Mouse (Mus musculus): ENCODE measurements around the gene Polr2a.

DNA sequence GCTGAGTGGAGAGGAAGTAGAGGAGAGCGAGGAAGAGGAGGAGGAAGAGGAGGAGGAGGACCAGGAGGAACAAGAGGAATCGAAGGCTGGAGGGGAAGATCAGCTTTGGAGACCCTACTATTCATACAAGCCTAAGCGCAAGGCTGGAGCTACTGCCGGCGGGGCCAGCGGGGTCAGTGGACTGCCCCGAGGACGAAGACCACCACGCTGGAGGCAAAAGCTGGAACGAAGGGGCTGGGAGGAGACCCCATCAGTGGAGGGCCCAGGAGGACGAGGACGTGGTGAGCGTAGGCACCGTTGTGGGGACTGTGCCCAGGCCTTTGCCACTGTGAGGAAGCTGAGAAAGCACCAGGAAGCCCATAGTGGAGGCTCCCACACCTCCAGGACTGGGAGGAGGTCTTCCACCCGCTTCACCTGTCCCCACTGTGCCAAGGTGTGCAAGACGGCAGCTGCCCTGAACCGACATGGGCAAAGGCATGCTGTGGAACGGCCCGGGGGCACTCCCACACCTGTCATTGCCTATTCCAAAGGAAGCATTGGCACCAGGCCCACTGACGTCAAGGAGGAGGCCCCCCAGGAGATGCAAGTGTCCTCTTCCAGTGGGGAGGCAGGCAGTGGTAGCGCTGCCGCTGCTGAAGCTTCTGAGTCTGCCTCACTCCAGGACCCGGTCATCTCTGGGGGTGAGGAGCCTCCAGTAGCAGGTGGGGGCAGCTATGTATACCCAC is 20.0 kb upstream of the Polr2a start:
- TF ChIP-seq CTCF (IDR thresholded peaks at IDR 0.05; ENCODE audit: borderline replicate concordance, insufficient read depth, low read depth, low read length) (no peak), POLR2A (IDR thresholded peaks at IDR 0.05; ENCODE audit: borderline replicate concordance, insufficient read depth, low read length) (no peak)

Measured in cerebellum, adult 2 months (tissue).